In the genomic region with DNA sequence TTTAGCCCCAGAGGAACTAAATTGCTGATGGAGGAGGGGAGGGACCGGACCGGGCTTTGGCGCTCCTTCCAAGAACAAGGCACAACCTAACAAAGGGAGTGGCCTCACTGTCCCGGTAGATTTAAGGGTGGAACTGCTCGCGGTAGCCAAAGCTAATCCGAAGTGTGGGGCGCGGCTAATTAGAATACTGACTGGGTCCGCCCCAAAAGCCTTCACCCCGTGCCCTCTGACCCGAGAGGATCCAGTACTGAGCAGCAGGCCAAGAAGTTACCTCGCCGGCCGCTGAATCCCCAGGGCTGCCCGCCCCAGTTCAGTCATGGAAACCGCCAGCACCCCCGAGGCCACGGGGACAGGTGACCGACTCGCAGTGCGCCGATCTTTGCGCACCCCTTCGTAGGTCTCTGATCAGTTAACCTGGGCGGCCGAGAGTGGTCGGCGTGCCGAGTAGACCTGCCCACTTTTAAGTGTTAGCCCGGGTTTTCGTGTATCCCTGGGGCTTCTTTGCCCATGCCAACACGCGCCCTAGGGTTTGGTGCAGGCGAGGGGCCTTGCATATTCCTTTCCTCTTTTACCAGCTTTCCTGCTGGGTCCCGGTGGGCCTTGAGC, we compare ENCODE assay signal across 8 mouse cellular contexts. TPM values are rescaled to one million over a fixed set of nuclear protein-coding genes. Genes with fewer than 3 reads are reported as not detected.
DNase-seq lines count a peak whose midpoint lies in the region; ATAC-seq and TF ChIP-seq lines count a peak whose summit lies in the region.

TSS of gene Pym1 (plus strand) at position 244 of the 606 bp plus-strand sequence.

- TF ChIP-seq CTCF in MEL (IDR thresholded peaks at IDR 0.05 in 2 of 3, conservative IDR thresholded peaks at IDR 0.05 in 1 of 3; ENCODE audit: control insufficient read depth in 1 of 3, insufficient read depth in 1 of 3, low read depth in 2 of 3, low read length in 3 of 3, poor library complexity in 1 of 3, severe bottlenecking in 1 of 3): no peak
- no peak for TF ChIP-seq CTCF in lung, embryonic 14.5 days (IDR thresholded peaks at IDR 0.05; ENCODE audit: low read depth)

- peaks cover 2 to 25% of the 10 kb centered on the region in 2 experiments for H3K4me1 ChIP-seq in MEL (ENCODE audit: control insufficient read depth in 1 of 2, insufficient read depth in 2 of 2, low read length in 2 of 2)
- peaks cover 34% of the 10 kb centered on the region for H3K4me1 ChIP-seq in forebrain, embryonic 16.5 days (replicated peaks; ENCODE audit: control insufficient read depth, insufficient read depth, low read length)
- H3K4me1 ChIP-seq in lung, embryonic 14.5 days (ENCODE audit: insufficient read depth): peaks cover 11% of the 10 kb centered on the region; the same call in 1 of the 2 replicates

- H3K27me3 ChIP-seq in MEL (ENCODE audit: control insufficient read depth in 1 of 2, insufficient read depth in 2 of 2, low read length in 2 of 2): no peaks in the 10 kb centered on the region
- peaks cover 11% of the 10 kb centered on the region for H3K27me3 ChIP-seq in forebrain, embryonic 16.5 days (replicated peaks; ENCODE audit: control insufficient read depth, insufficient read depth, low read length)
- no peaks in the 10 kb centered on the region for H3K27me3 ChIP-seq in lung, embryonic 14.5 days (ENCODE audit: insufficient read depth, low read length)

- H3K4me3 ChIP-seq in MEL (ENCODE audit: control insufficient read depth in 1 of 2, insufficient read depth in 1 of 2, low read depth in 2 of 2, low read length in 2 of 2): peak within 1 kb of the TSS; percentile 96 to 97
- H3K4me3 ChIP-seq in forebrain, embryonic 16.5 days (replicated peaks; ENCODE audit: low read length): peak within 1 kb of the TSS; percentile 72
- H3K4me3 ChIP-seq in lung, embryonic 14.5 days (ENCODE audit: low read depth, low read length): peak within 1 kb of the TSS; percentile 72

- H3K9me3 ChIP-seq in MEL (replicated peaks; ENCODE audit: insufficient read depth, low read length): no peaks in the 10 kb centered on the region
- no peaks in the 10 kb centered on the region for H3K9me3 ChIP-seq in forebrain, embryonic 16.5 days (ENCODE audit: control insufficient read depth, low read length)
- H3K9me3 ChIP-seq in lung, embryonic 14.5 days (ENCODE audit: low read depth, low read length): no peaks in the 10 kb centered on the region

- peak within 1 kb of the TSS; percentile 98 for H3K27ac ChIP-seq in MEL (ENCODE audit: control insufficient read depth, low read depth, low read length)
- H3K27ac ChIP-seq in forebrain, embryonic 16.5 days (ENCODE audit: low read length): peak within 1 kb of the TSS; percentile 82
- peak within 1 kb of the TSS; percentile 98 for H3K27ac ChIP-seq in lung, embryonic 14.5 days (ENCODE audit: low read depth)

- peak within 1 kb of the TSS; percentile 97 for H3K4me2 ChIP-seq in forebrain, embryonic 16.5 days (ENCODE audit: low read length)
- peak within 1 kb of the TSS; percentile 91 for H3K4me2 ChIP-seq in lung, embryonic 14.5 days

- ATAC-seq in forebrain, embryonic 16.5 days: peak; percentile 9; the same call in 1 of the 2 replicates
- peak; percentile 74 for ATAC-seq in lung, embryonic 14.5 days (ENCODE audit: insufficient read depth)
- peak; percentile 55 for ATAC-seq in neutrophil, adult 5-6 weeks (ENCODE audit: extremely low read depth, insufficient number of reproducible peaks, low FRiP score, poor library complexity, severe bottlenecking)

- under 1% methylated on average over 36 of the region's 36 CpGs for WGBS in forebrain, embryonic 16.5 days
- whole genome bisulfite sequencing in lung, embryonic 14.5 days: under 1% methylated on average over 36 of the region's 36 CpGs

- H3K9ac ChIP-seq in MEL (ENCODE audit: control insufficient read depth, low read depth, low read length, poor library complexity, severe bottlenecking): peak within 1 kb of the TSS; percentile 97
- peak within 1 kb of the TSS; percentile 95 for H3K9ac ChIP-seq in forebrain, embryonic 16.5 days (replicated peaks; ENCODE audit: low read depth, low read length)
- H3K9ac ChIP-seq in lung, embryonic 14.5 days: peak within 1 kb of the TSS; percentile 86

- no peak for TF ChIP-seq EP300 in MEL (IDR thresholded peaks at IDR 0.05; ENCODE audit: low read depth in 1 of 2, low read length in 2 of 2)

- no peak for TF ChIP-seq RAD21 in MEL (IDR thresholded peaks at IDR 0.05; ENCODE audit: low read depth, low read length)

- H3K36me3 ChIP-seq in MEL (ENCODE audit: control insufficient read depth in 1 of 2, insufficient read depth in 2 of 2, low read length in 2 of 2): peaks cover 0 to 22% of the 10 kb centered on the region in 2 experiments; a peak in 2 of 4 replicates
- H3K36me3 ChIP-seq in forebrain, embryonic 16.5 days (ENCODE audit: control insufficient read depth, insufficient read depth): no peaks in the 10 kb centered on the region
- H3K36me3 ChIP-seq in lung, embryonic 14.5 days (ENCODE audit: insufficient read depth): peaks cover 7% of the 10 kb centered on the region; the same call in 1 of the 2 replicates

- TF ChIP-seq POLR2A in MEL (IDR thresholded peaks at IDR 0.05; ENCODE audit: control insufficient read depth in 1 of 2, insufficient read depth in 1 of 2, low read depth in 1 of 2, low read length in 2 of 2, poor library complexity in 1 of 2): peak; percentile 67 to 69

- peaks cover 43% of the 10 kb centered on the region for H3K79me2 ChIP-seq in MEL (ENCODE audit: control insufficient read depth, insufficient read depth, low read length, poor library complexity)

- peak; percentile 93 for DNase-seq in MEL (ENCODE audit: low read depth, low spot score)
- peak; percentile 48 for DNase-seq in cerebellum, adult 11 months
- DNase-seq in heart, postnatal 4 days: peak; percentile 70
- peak; percentile 48 to 68 for DNase-seq in layer of hippocampus, adult 8-10 months (ENCODE audit: low spot score in 2 of 2)
- peak; percentile 85 for DNase-seq in lung, embryonic 14.5 days
- peak; percentile 69 for DNase-seq in thymus, postnatal 14 days

TF ChIP-seq in MEL, 35 proteins besides CTCF, POLR2A, EP300 and RAD21 (continues in another document):
- TF ChIP-seq MEF2A (IDR thresholded peaks at IDR 0.05; ENCODE audit: extremely low read depth, insufficient replicate concordance, low read depth, low read length, poor library complexity, severe bottlenecking): no peak
- TF ChIP-seq POLR2AphosphoS5 (IDR thresholded peaks at IDR 0.05; ENCODE audit: borderline replicate concordance, low read depth, low read length): no peak
- peak; percentile 72; the same call in 1 of the 2 replicates for TF ChIP-seq NELFE (IDR thresholded peaks at IDR 0.05; ENCODE audit: low read depth, low read length)
- no peak for TF ChIP-seq SIN3A (IDR thresholded peaks at IDR 0.05; ENCODE audit: low read length)
- 0 out of 2 replicates have a peak, but pooled peaks have one; percentile 3 for TF ChIP-seq MAZ (IDR thresholded peaks at IDR 0.05; ENCODE audit: low read depth, low read length)
- 0 out of 2 replicates have a peak, but pooled peaks have one; percentile 29 for TF ChIP-seq MXI1 (IDR thresholded peaks at IDR 0.05; ENCODE audit: low read depth, low read length)
- no peak for TF ChIP-seq GABPA (IDR thresholded peaks at IDR 0.05; ENCODE audit: low read depth, low read length)
- TF ChIP-seq HCFC1 (IDR thresholded peaks at IDR 0.05; ENCODE audit: low read depth, low read length): 0 out of 2 replicates have a peak, but pooled peaks have one; percentile 54
- TF ChIP-seq MYC (IDR thresholded peaks at IDR 0.05; ENCODE audit: low read depth, low read length): 0 out of 2 replicates have a peak, but pooled peaks have one; percentile 11
- TF ChIP-seq SMC3 (IDR thresholded peaks at IDR 0.05; ENCODE audit: low read depth, low read length): no peak
- TF ChIP-seq ELF1 (IDR thresholded peaks at IDR 0.05; ENCODE audit: low read depth, low read length): no peak
- no peak for TF ChIP-seq GATA1 (IDR thresholded peaks at IDR 0.05; ENCODE audit: low read depth, low read length)
- TF ChIP-seq NRF1 (IDR thresholded peaks at IDR 0.05; ENCODE audit: insufficient read depth, low read depth, low read length, poor library complexity, severe bottlenecking): peak; percentile 47; the same call in 1 of the 2 replicates
- TF ChIP-seq ZNF384 (IDR thresholded peaks at IDR 0.05; ENCODE audit: low read depth, low read length): 0 out of 2 replicates have a peak, but pooled peaks have one; percentile 2
- no peak for TF ChIP-seq ZC3H11A (IDR thresholded peaks at IDR 0.05; ENCODE audit: low read depth, low read length)
- TF ChIP-seq MAX (IDR thresholded peaks at IDR 0.05; ENCODE audit: low read length): 0 out of 2 replicates have a peak, but pooled peaks have one; percentile 15
- no peak for TF ChIP-seq UBTF (IDR thresholded peaks at IDR 0.05; ENCODE audit: borderline replicate concordance, insufficient read depth, low read depth, low read length)
- no peak for TF ChIP-seq RCOR1 (IDR thresholded peaks at IDR 0.05; ENCODE audit: low read depth, low read length)
- no peak for TF ChIP-seq CHD2 (IDR thresholded peaks at IDR 0.05; ENCODE audit: low read length)
- TF ChIP-seq ZMIZ1 (IDR thresholded peaks at IDR 0.05; ENCODE audit: low read depth, low read length): peak; percentile 36
- no peak for TF ChIP-seq ZKSCAN1 (IDR thresholded peaks at IDR 0.05; ENCODE audit: low read depth, low read length)
- TF ChIP-seq TCF12 (IDR thresholded peaks at IDR 0.05; ENCODE audit: low read depth, low read length): peak; percentile 25; the same call in 1 of the 2 replicates
- no peak for TF ChIP-seq KAT2A (conservative IDR thresholded peaks at IDR 0.05; ENCODE audit: low read depth, low read length)
- peak; percentile 81 for TF ChIP-seq TBP (IDR thresholded peaks at IDR 0.05; ENCODE audit: low read depth, low read length)
- peak; percentile 8; the same call in 1 of the 2 replicates for TF ChIP-seq JUND (IDR thresholded peaks at IDR 0.05; ENCODE audit: low read depth, low read length)
- 0 out of 2 replicates have a peak, but pooled peaks have one; percentile 6 for TF ChIP-seq E2F4 (IDR thresholded peaks at IDR 0.05; ENCODE audit: borderline replicate concordance, low read depth, low read length)
- TF ChIP-seq MAFK (IDR thresholded peaks at IDR 0.05; ENCODE audit: borderline replicate concordance, low read depth, low read length): no peak
- no peak for TF ChIP-seq MYB (IDR thresholded peaks at IDR 0.05; ENCODE audit: low read depth, low read length)

RNA-seq across cellular contexts. Expression of gene Pym1, which starts in this region (rescaled TPM):
- 64.2 and 77.4 TPM in 2 replicates for total RNA-seq in MEL (2012; rRNA removed)
- polyA plus RNA-seq in MEL (2012; ENCODE audit: insufficient read depth in 1 of 2, insufficient read length in 2 of 2, low read depth in 1 of 2, low replicate concordance in 2 of 2, missing spikeins in 1 of 2): 100 to 1,000 TPM in 1 of 2 experiments, not detected in 1; 107 TPM
- 37.9 and 43.6 TPM in 2 replicates for polyA plus RNA-seq in forebrain, embryonic 16.5 days (2015; fragmentation: Nextera tagmentation; extraction: Ambion mirVana)
- total RNA-seq in heart, postnatal 4 days (2021): 10 to 100 TPM; 20.3 to 21.9 TPM
- 10 to 100 TPM; 19.6 to 27.3 (median 25.7) TPM for total RNA-seq in layer of hippocampus, adult 8-10 months (2022)
- 37.4 and 39.1 TPM in 2 replicates for polyA plus RNA-seq in lung, embryonic 14.5 days (2014; fragmentation: Nextera tagmentation; extraction: Ambion mirVana)
- total RNA-seq in neutrophil, adult 5-6 weeks (2017): 56.3 and 57.8 TPM in 2 replicates

Comparison
In these comparisons a context has a peak if more than half of its experiments do, and no peak if none do; other contexts are left out.
1. Peak in every context shown above with its lines: DNase-seq, ATAC-seq, H3K4me3 ChIP-seq and H3K27ac ChIP-seq.
2. ATAC-seq: peak in every context shown above with its lines; median percentile 74 in lung, embryonic 14.5 days; 55 in neutrophil, adult 5-6 weeks; 9 in forebrain, embryonic 16.5 days.